Mouse (Mus musculus): Measurements from ENCODE around the gene Ndufa6.
"Not testable (repeated sequence)": the region's sequence is repeated elsewhere in the genome, so short reads cannot be mapped to it uniquely, and the experiment has no call there.

DNA sequence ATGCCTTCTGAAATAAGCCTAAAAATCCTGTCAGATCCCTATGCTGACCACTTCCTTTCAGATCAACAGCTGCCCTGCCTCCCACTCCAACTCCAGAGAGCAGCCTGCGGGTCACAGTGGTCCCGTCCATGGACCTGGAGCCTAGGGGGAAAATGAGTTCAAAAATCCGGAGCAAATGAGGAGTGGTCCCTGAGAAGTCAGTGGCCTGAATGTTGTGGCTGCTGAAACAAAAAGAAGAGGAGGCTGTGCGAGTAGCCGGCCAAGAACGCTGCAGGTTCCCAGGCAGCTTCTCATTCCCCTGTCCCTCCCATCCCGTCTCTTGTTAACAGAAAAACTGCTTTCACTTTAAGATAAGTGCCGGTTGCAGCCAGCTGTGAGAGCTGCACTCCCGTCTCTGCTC is 10.4 kb upstream of the Ndufa6 start:
- TF ChIP-seq NANOG (IDR thresholded peaks at IDR 0.05; ENCODE audit: borderline replicate concordance, low read length); CTCF (conservative IDR thresholded peaks at IDR 0.05; ENCODE audit: low read length); POU5F1 (IDR thresholded peaks at IDR 0.05; ENCODE audit: borderline replicate concordance, low read length): not testable (repeated sequence)

Measured in E14TG2a.4 (cell line).